Mouse (Mus musculus) central nervous system, embryonic 18 days (tissue): ENCODE results near the gene Gle1. TPM values are rescaled to one million over a fixed set of nuclear protein-coding genes. Genes with fewer than 3 reads are reported as not detected.

Source experiments
- polyA plus RNA-seq: library from polyadenylated mRNA; depleted of rRNA; stranded (reverse); fragments of >200 nt; gene quantifications from 2 replicates; pipeline ENCODE4 v1.2.3, GENCODE M21; 2012; rRNA removed

Gene Gle1
- polyA plus RNA-seq: 50.9 and 59.4 TPM in 2 replicates

DNA sequence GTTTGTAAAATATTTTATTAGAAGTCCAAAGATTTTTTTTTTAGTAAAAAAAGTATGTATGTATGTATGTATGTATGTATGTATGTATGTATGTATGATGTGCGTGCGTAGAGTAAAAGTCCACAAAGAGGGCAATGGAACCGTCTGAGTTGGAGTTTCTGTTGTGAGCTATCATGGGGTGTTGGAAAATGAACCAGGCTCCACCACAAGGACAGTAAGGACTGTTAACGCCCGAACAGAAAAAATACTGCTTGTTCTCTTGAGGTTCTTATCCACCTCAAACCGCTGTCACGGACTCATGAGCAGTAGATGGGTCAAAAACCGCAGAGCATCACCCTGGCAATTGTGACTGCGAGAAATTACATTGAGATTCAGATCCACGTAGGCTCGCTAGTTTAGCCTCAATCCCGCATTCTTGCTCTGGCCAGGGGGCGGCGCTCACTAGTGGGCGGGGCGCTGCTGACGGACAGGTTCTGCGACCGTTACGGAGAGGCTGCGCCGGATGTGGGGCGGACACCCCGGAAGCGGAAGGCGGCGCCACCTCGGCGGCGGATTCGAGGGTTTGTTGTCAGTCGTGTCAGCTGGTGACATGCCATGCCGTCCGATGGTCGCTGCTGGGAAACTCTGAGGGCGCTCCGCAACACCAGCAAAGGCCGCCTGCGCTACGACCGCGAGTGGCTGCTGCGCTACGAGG lies at the start of gene Gle1:
Gle1 (plus strand) TSS at position 521 of the 694 bp plus-strand sequence.

DNA sequence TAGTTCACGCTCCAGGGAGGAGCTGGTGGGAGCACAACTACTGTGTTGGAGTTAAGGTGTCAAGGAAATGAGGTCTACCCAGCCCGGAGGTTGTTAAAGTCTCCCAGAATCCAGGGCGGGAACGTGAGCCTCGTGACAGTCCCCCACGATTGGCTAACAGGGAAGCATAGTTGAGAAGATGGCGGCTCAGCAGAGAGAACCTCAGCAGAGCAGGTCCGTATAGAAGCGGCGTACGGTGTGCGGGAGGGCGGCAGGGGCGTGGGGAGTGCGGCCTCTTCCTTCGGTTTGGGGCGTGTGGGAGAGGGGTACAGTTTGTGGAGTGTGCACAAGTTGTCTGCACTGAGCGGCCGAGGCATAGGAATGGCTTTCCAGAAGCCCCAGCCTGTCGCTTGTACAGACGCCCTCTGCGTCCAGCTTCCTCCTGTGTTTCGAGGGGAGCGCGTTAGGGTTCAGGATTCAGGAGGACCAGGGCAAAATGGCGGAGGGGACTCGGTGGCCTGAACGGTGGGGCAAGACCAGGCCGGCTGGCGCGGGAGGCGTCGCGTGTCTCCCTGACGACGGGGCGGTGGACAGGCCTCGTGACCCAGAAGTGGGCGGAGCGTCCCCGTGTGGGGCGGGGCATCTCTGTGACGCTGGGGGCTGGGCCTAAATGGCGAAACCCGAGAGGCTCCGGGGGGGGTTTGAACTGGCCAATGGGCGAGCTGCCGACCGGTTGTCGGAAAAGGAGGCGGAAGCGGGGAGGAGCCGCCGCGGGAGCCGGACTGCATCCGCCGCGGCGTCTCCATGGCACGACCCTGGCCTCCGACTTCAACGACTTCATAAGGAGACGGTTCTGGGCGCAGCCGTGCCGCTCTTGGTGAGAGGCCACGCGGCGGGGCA lies 45.9 kb upstream of the Gle1 start, which contains the start of gene Odf2:
Odf2 (plus strand) TSS at position 156 of the 879 bp plus-strand sequence.

DNA sequence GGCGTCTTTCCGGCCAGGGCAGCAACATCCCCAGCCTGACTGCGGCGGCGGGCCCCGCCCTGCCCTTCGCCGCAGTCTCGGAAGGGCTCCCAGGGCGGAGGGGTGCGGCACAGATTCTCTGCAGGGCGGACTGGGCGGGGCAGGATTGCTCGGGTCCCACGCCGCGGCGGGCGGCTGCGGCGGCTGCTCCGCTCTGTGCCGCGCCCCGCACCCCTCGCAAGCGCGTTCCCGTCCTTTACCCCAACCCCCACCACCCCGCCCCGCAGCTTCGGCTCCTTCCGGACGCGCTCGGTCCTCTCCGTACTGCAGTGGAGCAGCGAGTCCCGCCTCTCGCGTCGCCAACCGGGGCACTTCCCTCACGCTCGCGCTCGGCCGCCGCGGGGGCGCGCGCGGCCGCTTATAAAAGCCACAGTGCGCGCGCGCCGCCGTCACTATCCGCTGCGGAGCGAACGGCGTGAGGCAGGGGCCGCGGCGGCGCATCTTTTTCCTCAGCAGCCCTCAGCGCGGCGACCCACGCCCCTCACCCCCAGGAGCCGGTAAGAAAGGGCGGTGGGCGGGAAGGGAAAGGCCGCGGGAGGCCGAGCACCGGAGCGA lies 30.1 kb downstream of the Gle1 start, which contains the start of gene Sptan1:
Sptan1 (plus strand) TSS at position 311 of the 594 bp plus-strand sequence.

Other genes starting within 250 kb of the Gle1 start
- gene Gm13420, start 183.7 kb upstream of the Gle1 start, polyA plus RNA-seq: 0.32 and 0.35 TPM in 2 replicates
- not detected in 2 replicates for gene Gm13547, start 176.1 kb upstream of the Gle1 start, polyA plus RNA-seq
- gene Coq4, start 147.9 kb upstream of the Gle1 start, polyA plus RNA-seq: 39.2 and 42.0 TPM in 2 replicates
- 33.6 and 35.1 TPM in 2 replicates for gene Trub2, start 146.9 kb upstream of the Gle1 start, polyA plus RNA-seq
- gene Slc27a4, start 132.8 kb upstream of the Gle1 start, polyA plus RNA-seq: 73.3 and 74.1 TPM in 2 replicates
- gene Urm1, start 115.4 kb upstream of the Gle1 start, polyA plus RNA-seq: 64.7 and 70.3 TPM in 2 replicates
- 16.8 and 17.5 TPM in 2 replicates for gene Cercam, start 66.3 kb upstream of the Gle1 start, polyA plus RNA-seq
- gene Odf2, start 46.2 kb upstream of the Gle1 start, polyA plus RNA-seq: 105 and 107 TPM in 2 replicates
- 855 and 873 TPM in 2 replicates for gene Sptan1, start 30.1 kb downstream of the Gle1 start, polyA plus RNA-seq
- 78.0 and 78.2 TPM in 2 replicates for gene Wdr34, start 113.5 kb downstream of the Gle1 start, polyA plus RNA-seq
- gene Set, start 122.0 kb downstream of the Gle1 start, polyA plus RNA-seq: 240 and 244 TPM in 2 replicates
- 2.5 and 3.6 TPM in 2 replicates for gene Pkn3, start 142.3 kb downstream of the Gle1 start, polyA plus RNA-seq
- gene Zdhhc12, start 158.2 kb downstream of the Gle1 start, polyA plus RNA-seq: 33.2 and 34.5 TPM in 2 replicates
- 85.6 and 91.8 TPM in 2 replicates for gene Zer1, start 189.2 kb downstream of the Gle1 start, polyA plus RNA-seq
- 65.5 and 66.5 TPM in 2 replicates for gene Tbc1d13, start 198.3 kb downstream of the Gle1 start, polyA plus RNA-seq
- gene Endog, start 236.1 kb downstream of the Gle1 start, polyA plus RNA-seq: 19.5 and 22.3 TPM in 2 replicates
- gene Spout1, start 243.0 kb downstream of the Gle1 start, polyA plus RNA-seq: 49.3 and 50.9 TPM in 2 replicates